Mouse (Mus musculus): ENCODE measurements around the gene Synpr.
A peak's percentile ranks its signal among the peaks of the same experiment; 100 is the strongest.

Gene Synpr

GRCm38 (mm10) chr14:13355569-13356362 lies 71.2 kb downstream of the Synpr start:
- peak; percentile 64 to 81 for DNase-seq

- DNase-seq, result peak in 1 of 2 experiments; percentile 23
These were observed 72.6 kb downstream of the Synpr start for GRCm38 (mm10) chr14:13357101-13357667.

DNA sequence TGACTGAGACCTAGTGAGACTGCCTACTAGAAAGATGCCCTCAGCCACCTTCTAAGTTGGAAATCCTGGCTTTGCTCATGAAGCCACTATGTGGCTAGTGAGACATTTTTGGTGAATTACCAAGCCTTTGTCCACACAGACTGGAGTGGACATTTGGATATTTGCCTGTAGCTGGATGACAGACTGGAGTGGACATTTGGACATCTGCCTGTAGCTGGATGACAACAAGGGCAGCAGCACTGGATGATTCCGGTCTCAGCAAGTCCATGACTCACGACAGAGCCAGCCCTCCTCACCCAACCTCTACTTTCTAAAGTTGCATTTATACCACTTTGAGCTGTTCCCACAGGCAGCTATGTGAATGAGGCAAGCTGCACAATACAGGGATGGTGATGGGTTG lies 73.5 kb downstream of the Synpr start:
- peak in 1 of 2 experiments; percentile 19 for DNase-seq

GRCm38 (mm10) chr14:13361184-13361583 lies 76.6 kb downstream of the Synpr start:
- DNase-seq, result no peak

DNA sequence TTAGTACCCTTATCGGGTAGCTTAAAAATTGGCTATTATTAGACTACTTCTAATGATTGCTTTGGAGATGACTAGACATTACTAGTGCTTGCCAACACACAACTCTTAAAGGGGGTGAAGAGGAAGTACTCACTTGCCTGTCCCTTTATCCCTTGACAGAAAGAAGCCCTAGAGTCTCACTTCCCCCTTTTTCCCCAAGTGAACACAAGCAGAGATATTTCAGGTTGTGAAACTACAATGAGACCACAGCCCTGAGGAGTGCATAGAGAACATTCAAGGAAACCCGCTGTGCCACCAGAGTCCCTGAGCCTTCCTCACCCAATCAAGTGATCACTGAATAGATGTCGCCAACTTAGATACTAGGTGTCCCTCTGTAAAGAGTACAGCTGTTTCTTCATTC lies 77.1 kb downstream of the Synpr start:
- no peak for DNase-seq

GRCm38 (mm10) chr14:13368309-13368708 lies 83.7 kb downstream of the Synpr start:
- DNase-seq, result no peak

DNA sequence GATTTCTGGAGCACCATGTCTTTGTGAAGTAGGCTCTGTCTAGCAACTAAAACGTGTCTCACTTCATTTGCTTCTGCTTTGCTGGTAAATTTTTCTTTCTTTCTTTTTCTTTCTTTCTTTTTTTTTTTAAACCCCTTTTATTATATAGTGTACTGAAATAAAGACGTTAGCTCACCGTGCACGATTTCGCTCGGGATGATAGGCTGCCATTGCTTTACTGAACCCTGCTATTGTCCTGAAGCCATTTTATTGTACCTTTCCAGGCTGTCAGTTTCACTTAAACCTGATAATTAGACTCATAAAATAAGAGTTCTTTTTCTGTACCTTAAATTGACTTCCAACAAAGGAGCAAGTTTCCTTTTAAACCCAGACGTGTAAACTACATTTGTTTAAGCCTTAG lies 104.5 kb downstream of the Synpr start:
- no peak for DNase-seq

DNA sequence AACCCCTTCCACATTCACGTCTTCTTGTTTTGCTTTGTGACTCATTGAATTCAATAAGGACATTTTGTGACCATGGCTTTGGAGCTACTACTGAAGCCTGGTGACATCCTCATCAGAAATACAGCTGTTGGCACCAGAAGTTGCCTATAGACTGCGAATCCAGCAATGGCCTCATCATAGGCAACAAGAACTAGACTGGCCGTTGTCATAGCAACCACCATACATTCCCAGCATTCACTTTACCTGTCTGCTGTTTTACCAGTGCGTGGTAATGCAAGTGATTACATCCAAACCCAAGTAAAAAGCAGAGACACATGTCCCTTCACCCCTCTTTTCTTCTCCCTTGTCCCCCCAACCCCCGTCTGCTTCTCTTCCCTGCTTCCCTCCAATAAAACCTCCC lies 105.4 kb downstream of the Synpr start:
- no peak for DNase-seq

DNA sequence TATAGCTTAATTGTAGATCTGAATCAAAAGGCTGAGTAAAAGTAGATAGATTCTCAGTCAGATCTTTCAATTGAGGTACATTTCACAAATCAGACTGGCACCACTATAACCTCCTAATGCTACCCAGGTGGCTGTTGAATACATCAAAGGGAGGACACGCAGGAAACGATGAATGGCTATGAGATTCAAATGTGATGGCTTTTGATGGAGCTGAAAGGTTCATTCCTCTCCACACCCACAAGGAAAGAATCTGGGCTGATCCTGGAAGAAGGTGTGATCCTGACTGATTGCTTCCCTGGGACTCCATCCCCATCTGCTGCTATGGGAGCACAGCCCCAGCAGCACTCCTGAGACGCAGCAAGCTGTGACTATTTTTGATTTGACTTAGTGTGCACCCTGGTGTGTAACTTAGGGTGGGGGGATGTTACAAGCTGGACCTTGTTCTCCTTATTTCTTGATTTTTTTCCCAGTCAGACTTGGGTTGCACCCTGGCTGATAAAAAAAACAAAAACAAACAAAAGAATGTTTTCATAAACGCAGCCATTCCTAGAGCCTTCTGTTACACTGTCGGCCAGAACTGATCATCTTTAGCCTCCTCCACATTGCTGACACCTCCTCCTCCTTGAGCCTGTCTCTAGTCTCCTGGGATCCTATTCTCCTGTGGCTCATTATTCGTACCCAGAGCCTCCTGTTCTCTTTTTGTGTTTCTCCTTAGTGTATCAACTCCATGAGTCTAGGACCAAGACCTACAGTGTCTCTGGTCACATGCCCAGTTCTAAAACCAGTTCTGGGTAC lies 114.8 kb downstream of the Synpr start:
- DNase-seq, result peak in 1 of 2 experiments; percentile 12

DNA sequence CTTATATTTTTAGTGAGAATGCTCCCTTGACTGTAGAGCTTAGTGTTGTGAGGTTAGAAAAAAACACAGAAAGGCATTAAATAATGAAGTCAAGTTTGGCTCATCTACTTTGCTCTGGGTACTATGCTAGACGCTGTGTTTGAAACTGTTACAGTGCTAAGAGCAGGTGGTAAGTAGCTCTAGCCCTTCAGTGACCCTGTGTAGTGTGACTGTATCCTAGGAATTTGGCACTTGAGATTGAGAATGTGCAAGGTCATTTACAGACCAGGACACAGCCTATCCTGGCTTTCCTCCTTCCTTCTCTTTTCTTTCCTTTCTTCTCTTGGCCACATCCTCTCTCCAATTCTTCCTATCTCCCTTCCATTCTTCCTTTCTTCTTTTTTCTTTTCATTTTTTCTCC lies 127.1 kb downstream of the Synpr start:
- DNase-seq, result no peak

DNA sequence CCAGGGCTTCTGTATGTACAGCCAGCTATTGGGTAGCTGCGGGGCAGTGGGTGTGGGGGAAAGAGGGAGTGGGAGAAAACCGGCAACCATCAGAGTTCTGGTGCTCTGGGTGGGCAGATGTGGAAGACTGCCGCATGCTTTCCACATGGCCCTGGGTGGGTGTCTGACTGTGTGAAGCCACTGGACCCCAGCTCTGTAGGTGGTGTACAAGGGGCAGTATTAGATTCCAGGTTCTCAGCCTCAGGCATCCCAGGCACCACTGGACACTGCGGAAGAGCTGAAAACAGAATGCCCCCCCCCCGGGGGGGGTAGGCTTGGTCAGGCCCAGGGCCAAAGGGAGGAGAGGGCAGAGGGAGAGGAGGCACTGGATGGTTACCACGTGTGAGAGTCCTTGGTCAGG lies 156.1 kb downstream of the Synpr start:
- DNase-seq, result no peak

DNA sequence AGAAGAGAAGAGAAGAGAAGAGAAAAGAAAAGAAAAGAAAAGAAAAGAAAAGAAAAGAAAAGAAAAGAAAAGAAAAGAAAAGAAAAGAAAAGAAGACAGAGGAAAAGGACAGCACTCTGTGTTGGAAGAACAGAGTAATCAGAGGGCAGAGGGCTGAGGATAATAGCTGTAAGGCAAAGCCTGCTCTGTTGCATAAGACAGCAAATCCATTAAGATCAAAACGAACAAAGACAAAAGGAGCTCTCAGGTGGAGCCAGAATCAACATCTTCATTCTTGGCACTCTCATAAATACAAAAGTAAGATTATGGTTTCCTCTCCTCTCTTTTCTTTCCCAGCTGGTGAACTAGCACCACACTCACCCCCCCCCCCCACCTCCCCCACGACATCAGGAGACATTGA lies 160.3 kb downstream of the Synpr start:
- no peak for DNase-seq

- DNase-seq, result no peak
These were observed 169.1 kb downstream of the Synpr start for GRCm38 (mm10) chr14:13453461-13454204.

- DNase-seq, result no peak
These were observed 170.4 kb downstream of the Synpr start for GRCm38 (mm10) chr14:13454991-13455390.

DNA sequence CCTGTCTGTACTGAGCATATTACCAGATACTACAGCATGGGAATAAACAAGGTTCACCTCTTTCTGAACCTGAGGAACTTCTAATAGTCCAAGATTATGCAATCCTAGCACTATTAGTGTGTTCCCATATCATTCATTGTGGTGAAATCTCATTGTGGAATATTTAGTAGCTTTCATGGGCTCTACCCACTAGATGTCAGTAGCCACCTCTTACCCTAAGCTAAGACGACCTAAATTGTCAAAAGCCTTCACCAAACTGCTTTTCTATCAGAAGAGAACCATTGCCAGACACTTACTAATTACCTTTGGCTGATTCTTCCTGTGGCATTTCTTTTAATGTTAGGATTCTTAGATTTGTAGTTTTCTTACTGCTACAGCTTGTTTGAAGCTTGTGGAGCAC lies 174.8 kb downstream of the Synpr start:
- no peak for DNase-seq

- no peak for DNase-seq
These were observed 184.6 kb downstream of the Synpr start for GRCm38 (mm10) chr14:13469211-13469610.

- no peak for DNase-seq
These were observed 193.2 kb downstream of the Synpr start for GRCm38 (mm10) chr14:13477821-13478220.

DNA sequence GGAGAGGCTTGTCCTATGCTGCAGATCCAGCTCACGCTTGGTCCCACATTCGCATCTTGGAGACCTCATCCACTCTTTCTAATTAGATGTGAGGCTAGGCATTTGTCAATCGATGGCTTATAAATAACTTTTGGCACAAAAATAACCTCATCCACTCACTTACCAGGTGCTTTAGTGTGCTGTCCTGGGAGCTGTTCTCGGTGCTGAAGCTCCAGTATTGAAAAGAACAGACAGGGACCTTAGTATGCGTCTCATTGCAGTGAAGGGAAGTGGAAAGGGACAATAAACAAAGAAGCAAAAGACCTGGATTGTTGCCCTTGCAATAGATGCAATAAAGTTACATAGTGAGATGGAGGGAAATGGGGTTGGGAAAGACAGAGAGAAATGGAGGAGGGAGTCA lies 220.8 kb downstream of the Synpr start:
- DNase-seq, result no peak

GRCm38 (mm10) chr14:13518608-13519139 lies 234.1 kb downstream of the Synpr start:
- DNase-seq, result no peak

DNA sequence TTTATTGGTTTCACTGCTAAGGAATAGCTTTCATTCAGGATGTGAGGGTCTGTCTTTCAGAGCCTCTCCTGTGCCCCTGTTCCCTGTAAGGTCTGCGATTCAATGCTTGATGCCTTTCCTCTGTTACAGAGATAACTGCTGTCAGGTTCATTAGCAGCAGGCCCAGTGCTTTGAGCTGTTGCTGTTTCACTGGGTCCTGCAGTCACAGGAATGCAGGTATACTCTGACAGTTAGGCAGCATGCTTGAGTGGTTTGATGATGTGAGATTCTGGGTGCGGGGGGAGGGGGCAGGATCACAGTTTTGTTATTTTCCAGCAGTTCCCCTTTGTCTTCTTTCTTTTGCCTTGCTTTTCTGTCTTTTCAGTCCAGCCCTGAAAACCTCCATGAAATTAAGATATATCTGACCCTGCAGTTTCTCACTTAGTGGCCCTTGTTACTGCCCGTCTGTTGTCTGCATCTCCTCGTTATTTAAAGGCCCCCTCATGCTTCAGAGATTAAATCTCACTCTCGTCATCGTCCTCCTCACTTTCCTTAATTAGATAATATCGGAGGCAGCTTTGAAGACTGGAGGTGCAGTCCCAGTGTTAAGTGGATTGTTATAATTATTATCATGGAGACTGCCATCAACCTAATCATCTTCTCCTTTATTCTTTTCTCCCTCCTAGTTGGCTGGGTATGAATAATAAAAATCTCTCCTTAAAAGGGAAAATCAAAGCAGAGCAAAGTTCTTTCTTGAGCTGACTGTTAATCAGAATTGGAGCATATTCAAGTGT lies 234.8 kb downstream of the Synpr start:
- DNase-seq, result no peak

GRCm38 (mm10) chr14:13547746-13548145 lies 263.2 kb downstream of the Synpr start:
- no peak for DNase-seq

GRCm38 (mm10) chr14:13551209-13551608 lies 266.6 kb downstream of the Synpr start:
- peak; percentile 5 to 23 for DNase-seq
